Mouse (Mus musculus) erythroblast, embryonic 14.5 days (primary cell): ENCODE results near the gene Tada2b.

Source experiments
- GATA1 ChIP-seq: IDR thresholded peaks from 2 replicates; pipeline ENCODE4 v1.6.1; 2012; ENCODE audit warnings: low read length, inconsistent platforms, mixed read lengths
- TAL1 ChIP-seq: IDR thresholded peaks from 3 replicates; pipeline ENCODE4 v1.6.1; 2012; ENCODE audit warnings: low read length, inconsistent platforms, mixed read lengths

DNA sequence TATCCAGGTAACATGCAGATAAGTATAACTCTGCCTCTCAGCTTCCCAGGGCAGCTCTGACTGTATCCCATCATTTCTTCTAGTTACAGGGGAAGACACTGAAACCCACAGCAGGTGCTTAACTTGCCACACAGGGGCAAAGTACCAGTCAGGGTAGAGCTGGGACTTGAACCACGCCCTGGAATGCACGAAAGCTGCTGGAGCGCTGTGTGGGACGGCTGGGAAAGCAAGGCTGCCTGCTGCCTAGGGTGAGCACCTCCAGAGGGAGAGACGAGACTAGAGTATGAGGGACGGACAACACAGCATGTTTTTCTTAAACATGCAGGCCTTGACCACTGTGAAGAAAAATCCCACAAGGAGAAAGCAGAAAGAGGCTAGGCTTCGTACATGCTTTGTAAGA is 21.1 kb upstream of the Tada2b start:
- no peak for TF ChIP-seq TAL1
- TF ChIP-seq GATA1 = no peak
